Comparison of ENCODE assay signal across 16 mouse cellular contexts in the genomic region with DNA sequence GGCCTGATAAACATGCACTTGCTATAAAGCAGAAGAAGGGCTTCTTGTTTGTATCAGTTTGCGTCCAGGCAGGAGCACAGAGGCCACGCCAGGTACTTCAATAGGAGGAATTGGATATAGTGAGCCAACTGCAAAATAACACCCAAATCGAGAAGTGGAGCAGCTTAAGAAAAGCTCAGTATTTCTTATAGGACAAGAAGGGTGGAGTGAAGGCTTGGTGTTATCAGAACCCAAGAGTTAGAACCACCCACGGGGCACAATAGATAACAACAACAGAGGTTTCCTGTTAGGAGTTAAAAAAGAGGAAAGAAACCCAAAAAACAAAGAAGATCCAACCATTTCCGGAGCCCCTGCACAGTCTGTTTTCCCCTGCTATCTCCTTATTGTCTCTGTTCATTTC.
"Had no signal": no experiment of that assay in that cellular context is flagged by ENCODE, and none has a peak within 500 bp of the region (broad histone marks: within the 10 kb centered on the region; RNA-seq: fewer than 3 reads in every experiment).

No protein-coding gene starts in this region.

- H3K9ac ChIP-seq: limb, embryonic 15.5 days; lung, embryonic 14.5 days; midbrain, embryonic 12.5 days; neural tube, embryonic 13.5 days had no signal

- H3K4me2 ChIP-seq: limb, embryonic 15.5 days; lung, embryonic 14.5 days; midbrain, embryonic 12.5 days; neural tube, embryonic 13.5 days had no signal

- DNase-seq: kidney, adult 9 months; kidney, postnatal 36 days; layer of hippocampus, adult 9-11 months; layer of hippocampus, postnatal 36 days; lung, embryonic 14.5 days; lung, postnatal 10 days; lung, postnatal 4 days; retina, postnatal 1 day; thymus, postnatal 4 days had no signal

- H3K36me3 ChIP-seq: limb, embryonic 15.5 days; midbrain, embryonic 12.5 days; neural tube, embryonic 13.5 days had no signal

- H3K27me3 ChIP-seq: limb, embryonic 15.5 days; megakaryocyte, embryonic 14.5 days; midbrain, embryonic 12.5 days; neural tube, embryonic 13.5 days had no signal

- H3K4me1 ChIP-seq: limb, embryonic 15.5 days; midbrain, embryonic 12.5 days; neural tube, embryonic 13.5 days had no signal

- H3K27ac ChIP-seq: kidney, postnatal 0 days; limb, embryonic 15.5 days; midbrain, embryonic 12.5 days; neural tube, embryonic 13.5 days; stomach, postnatal 0 days had no signal

- ATAC-seq: midbrain, embryonic 16.5 days had no signal

- H3K9me3 ChIP-seq: limb, embryonic 15.5 days; megakaryocyte, embryonic 14.5 days; midbrain, embryonic 12.5 days; neural tube, embryonic 13.5 days had no signal

- H3K4me3 ChIP-seq: limb, embryonic 15.5 days; midbrain, embryonic 12.5 days; neural tube, embryonic 13.5 days had no signal
